Mouse (Mus musculus) cortical plate, adult 2 months (tissue): ENCODE measurements around the gene Ahnak. TPM values are rescaled to one million over a fixed set of nuclear protein-coding genes. Genes with fewer than 3 reads are reported as not detected.
"Not testable (repeated sequence)": the region's sequence is repeated elsewhere in the genome, so short reads cannot be mapped to it uniquely, and the experiment has no call there.

Source experiments
- H3K27ac ChIP-seq: fragments of 200-500 bp; 2 replicates; pipeline ENCODE4 v1.5.1; 2012; ENCODE audit warnings: low read length, control low read depth, inconsistent platforms; ENCODE audit not compliant: insufficient read depth
- H3K4me1 ChIP-seq: fragments of 200-500 bp; 2 replicates; pipeline ENCODE4 v1.6.1; 2011; ENCODE audit warnings: low read length; ENCODE audit not compliant: control insufficient read depth, insufficient read depth
- H3K4me3 ChIP-seq: fragments of 200-500 bp; 2 replicates; pipeline ENCODE4 v1.5.1; 2011; ENCODE audit warnings: mild to moderate bottlenecking, low read length, control low read depth; ENCODE audit not compliant: insufficient read depth
- CTCF ChIP-seq: fragments of 200-500 bp; IDR thresholded peaks from 2 replicates; pipeline ENCODE4 v1.5.1; 2011; ENCODE audit warnings: mild to moderate bottlenecking, control low read depth, low read length; ENCODE audit not compliant: insufficient read depth; ENCODE audit errors: extremely low read depth
- POLR2A ChIP-seq: fragments of 200-500 bp; IDR thresholded peaks from 2 replicates; pipeline ENCODE4 v1.6.1; 2011; ENCODE audit warnings: mild to moderate bottlenecking, low read length, control low read depth; ENCODE audit not compliant: insufficient read depth; ENCODE audit errors: extremely low read depth
- polyA plus RNA-seq: library from polyadenylated mRNA; depleted of rRNA; stranded (reverse); fragments of >200 nt; gene quantifications from 2 replicates; pipeline ENCODE4 v1.2.3, GENCODE M21; 2012

Gene Ahnak
- polyA plus RNA-seq, 1 experiment, result 7.7 TPM

GRCm38 (mm10) chr19:9082191-9083009, 93.3 kb downstream of the Ahnak start:
- no peaks in the 10 kb centered on the region for H3K4me1 ChIP-seq
- no peak overlapping the region for H3K4me3 ChIP-seq
- no peak overlapping the region for H3K27ac ChIP-seq
- TF ChIP-seq POLR2A, result no peak
- TF ChIP-seq CTCF, result peak; percentile 64

- H3K4me1 ChIP-seq, result no peaks in the 10 kb centered on the region
- H3K27ac ChIP-seq, result no peak overlapping the region
- TF ChIP-seq CTCF (no peak), POLR2A (no peak)
- no peak overlapping the region for H3K4me3 ChIP-seq
Measured at GRCm38 (mm10) chr19:9083010-9083355, 93.9 kb downstream of the Ahnak start.

DNA sequence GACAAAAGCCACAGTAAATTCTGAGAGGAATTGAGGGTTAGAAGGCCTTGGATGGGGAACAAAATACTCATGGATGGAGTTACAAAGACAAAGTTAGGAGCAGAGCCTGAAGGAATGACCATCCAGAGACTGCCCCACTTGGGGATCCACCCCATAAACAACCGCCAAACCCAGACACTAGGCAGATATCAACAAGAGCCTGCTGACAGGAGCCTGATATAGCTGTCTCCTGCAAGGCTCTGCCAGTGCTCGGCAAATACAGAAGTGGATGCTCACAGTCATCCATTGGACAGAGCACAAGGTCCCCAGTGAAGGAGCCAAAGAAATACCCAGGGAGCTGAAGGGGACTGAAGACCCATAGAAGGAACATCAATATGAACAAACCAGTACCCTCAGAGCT, 94.8 kb downstream of the Ahnak start:
- not testable (repeated sequence) for H3K27ac ChIP-seq, H3K4me3 ChIP-seq, H3K4me1 ChIP-seq

DNA sequence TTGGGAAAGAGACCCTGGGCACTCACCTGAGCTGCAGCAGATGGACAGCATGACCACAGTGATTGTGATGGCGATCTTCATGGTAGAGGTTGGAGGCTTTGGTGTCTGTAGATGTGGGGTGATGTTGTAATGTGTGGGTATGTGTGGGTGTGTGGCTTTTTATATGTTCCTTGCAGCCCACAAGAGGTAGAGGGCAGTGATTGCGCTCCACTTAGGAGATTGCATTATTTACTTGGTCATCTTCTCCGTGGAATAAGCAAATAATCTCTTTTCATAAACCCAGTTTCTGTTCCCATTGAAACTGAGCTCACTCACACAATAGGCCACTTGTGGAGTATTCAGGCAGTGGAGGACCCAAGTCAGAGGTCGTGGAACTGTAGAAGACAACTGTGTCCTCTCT, 98.7 kb downstream of the Ahnak start, which contains the start of gene Scgb1a1:
Scgb1a1 (minus strand) TSS at position 138 of the 400 bp plus-strand sequence.
- H3K4me1 ChIP-seq, result no peaks in the 10 kb centered on the region
- no peak within 1 kb of the TSS for H3K4me3 ChIP-seq
- H3K27ac ChIP-seq, result no peak within 1 kb of the TSS
- no peak for TF ChIP-seq POLR2A
- TF ChIP-seq CTCF, result no peak

- no peak for TF ChIP-seq POLR2A
- no peak for TF ChIP-seq CTCF
- Histone ChIP-seq H3K4me3 (no peak overlapping the region), H3K27ac (no peak overlapping the region), H3K4me1 (no peaks in the 10 kb centered on the region)
Measured at GRCm38 (mm10) chr19:9090191-9090590, 101.1 kb downstream of the Ahnak start.

GRCm38 (mm10) chr19:9090709-9091108, 101.6 kb downstream of the Ahnak start:
- H3K27ac ChIP-seq, result no peak overlapping the region
- TF ChIP-seq POLR2A (no peak), CTCF (no peak)
- no peaks in the 10 kb centered on the region for H3K4me1 ChIP-seq
- no peak overlapping the region for H3K4me3 ChIP-seq

DNA sequence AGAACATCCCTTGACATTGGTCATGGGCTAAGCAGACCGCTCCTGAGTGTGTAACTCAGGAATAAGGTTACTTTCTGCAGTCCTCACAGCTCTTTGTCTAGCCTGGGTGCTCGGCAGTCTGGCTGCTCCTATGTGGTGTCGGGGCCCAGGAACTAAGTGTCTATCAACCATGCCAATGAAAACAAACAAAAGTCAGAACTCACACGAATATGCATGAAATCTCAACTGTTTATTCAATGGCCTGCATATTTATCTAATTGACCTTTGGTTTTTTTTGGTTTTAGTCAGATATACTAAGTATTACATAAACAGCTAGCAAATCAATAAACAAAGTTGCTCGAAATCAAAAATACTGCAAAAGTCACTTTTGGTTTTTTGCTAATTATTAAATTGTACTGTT, 106.0 kb downstream of the Ahnak start:
- no peak overlapping the region for H3K4me3 ChIP-seq
- H3K27ac ChIP-seq, result no peak overlapping the region
- TF ChIP-seq POLR2A (no peak), CTCF (no peak)
- no peaks in the 10 kb centered on the region for H3K4me1 ChIP-seq

GRCm38 (mm10) chr19:9097441-9097840, 108.4 kb downstream of the Ahnak start:
- TF ChIP-seq CTCF (no peak), POLR2A (no peak)
- H3K27ac ChIP-seq, result no peak overlapping the region
- H3K4me1 ChIP-seq, result no peaks in the 10 kb centered on the region
- H3K4me3 ChIP-seq, result no peak overlapping the region

GRCm38 (mm10) chr19:9099751-9100150, 110.7 kb downstream of the Ahnak start:
- TF ChIP-seq POLR2A (no peak), CTCF (no peak)
- Histone ChIP-seq H3K4me3 (no peak overlapping the region), H3K4me1 (no peaks in the 10 kb centered on the region), H3K27ac (no peak overlapping the region)

- no peaks in the 10 kb centered on the region for H3K4me1 ChIP-seq
- no peak overlapping the region for H3K4me3 ChIP-seq
- H3K27ac ChIP-seq, result no peak overlapping the region
- TF ChIP-seq POLR2A (no peak), CTCF (no peak)
Measured at GRCm38 (mm10) chr19:9100297-9101061, 111.4 kb downstream of the Ahnak start.
